Mouse (Mus musculus) midbrain, embryonic 12.5 days (tissue): Measurements from ENCODE around the gene Stk32b. TPM values are rescaled to one million over a fixed set of nuclear protein-coding genes. Genes with fewer than 3 reads are reported as not detected.

Experiments used
- ATAC-seq: fragments of 200-750 bp; cut with Nextera tagmentation; 2 replicates; pipeline ENCODE4 v1.8.0; 2017; ENCODE audit warnings: low read depth, moderate TSS enrichment, moderate library complexity; ENCODE audit not compliant: low FRiP score
- H3K27ac ChIP-seq: fragments of 300-500 bp; sonication (generic); replicated peaks from 2 replicates; pipeline ENCODE4 v1.5.1; 2016; ENCODE audit warnings: mild to moderate bottlenecking
- H3K27me3 ChIP-seq: fragments of 300-500 bp; sonication (generic); 2 replicates; pipeline ENCODE4 v1.6.1; 2016; ENCODE audit warnings: mild to moderate bottlenecking
- H3K36me3 ChIP-seq: fragments of 300-500 bp; sonication (generic); 2 replicates; pipeline ENCODE4 v1.6.1; 2016
- H3K4me1 ChIP-seq: fragments of 300-500 bp; sonication (generic); 2 replicates; pipeline ENCODE4 v1.6.1; 2016
- H3K4me2 ChIP-seq: fragments of 300-500 bp; sonication (generic); replicated peaks from 2 replicates; pipeline ENCODE4 v1.6.1; 2016; ENCODE audit warnings: mild to moderate bottlenecking, moderate library complexity
- H3K4me3 ChIP-seq: fragments of 300-500 bp; sonication (generic); 2 replicates; pipeline ENCODE4 v1.5.1; 2016; ENCODE audit warnings: mild to moderate bottlenecking
- H3K9ac ChIP-seq: fragments of 300-500 bp; sonication (generic); replicated peaks from 2 replicates; pipeline ENCODE4 v1.6.1; 2016; ENCODE audit warnings: mild to moderate bottlenecking, moderate library complexity
- H3K9me3 ChIP-seq: fragments of 300-500 bp; sonication (generic); 2 replicates; pipeline ENCODE4 v1.6.1; 2016; ENCODE audit warnings: mild to moderate bottlenecking
- WGBS: fragments of 180-500 bp; shearing (Covaris S2); methylation state at CpG from one replicate; pipeline ENCODE4 v1.1.7; 2016; 5-methylcytosine and 5-hydroxymethylcytosine counted together
- polyA plus RNA-seq: library from polyadenylated mRNA; unstranded; fragments of >200 nt; fragmentation: Nextera tagmentation; extraction: Ambion mirVana; gene quantifications from 2 replicates; pipeline ENCODE4 v1.2.1, GENCODE M21; 2016

Stk32b gene
- polyA plus RNA-seq, 1 experiment from 2014 or later = 5.9 TPM

DNA sequence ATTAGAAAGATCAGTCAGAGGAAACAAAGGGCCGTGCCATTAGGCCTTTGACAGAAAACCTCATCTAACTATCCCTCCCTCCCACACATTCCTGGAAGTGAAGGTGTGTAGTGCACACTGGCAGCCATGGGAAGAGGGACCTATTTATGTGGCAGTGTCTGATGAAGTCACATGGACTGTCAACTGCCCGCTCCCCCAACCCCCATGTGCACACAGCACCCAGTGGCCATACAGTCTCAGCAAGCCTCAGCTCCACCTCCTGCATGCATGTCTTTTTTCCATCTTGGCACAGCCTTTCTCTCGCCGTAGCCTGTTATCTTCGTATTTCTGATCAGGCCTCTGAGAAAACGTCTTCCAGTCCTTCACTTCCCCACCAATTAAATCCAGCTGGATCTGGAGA is 130.9 kb downstream of the Stk32b start:
- Histone ChIP-seq H3K9ac (no peak overlapping the region), H3K27me3 (no peaks in the 10 kb centered on the region), H3K27ac (no peak overlapping the region), H3K4me1 (no peaks in the 10 kb centered on the region), H3K36me3 (no peaks in the 10 kb centered on the region), H3K4me3 (no peak overlapping the region), H3K4me2 (no peak overlapping the region), H3K9me3 (no peaks in the 10 kb centered on the region)
- WGBS = 90% methylated on average over 6 of the region's 6 CpGs
- no peak for ATAC-seq

DNA sequence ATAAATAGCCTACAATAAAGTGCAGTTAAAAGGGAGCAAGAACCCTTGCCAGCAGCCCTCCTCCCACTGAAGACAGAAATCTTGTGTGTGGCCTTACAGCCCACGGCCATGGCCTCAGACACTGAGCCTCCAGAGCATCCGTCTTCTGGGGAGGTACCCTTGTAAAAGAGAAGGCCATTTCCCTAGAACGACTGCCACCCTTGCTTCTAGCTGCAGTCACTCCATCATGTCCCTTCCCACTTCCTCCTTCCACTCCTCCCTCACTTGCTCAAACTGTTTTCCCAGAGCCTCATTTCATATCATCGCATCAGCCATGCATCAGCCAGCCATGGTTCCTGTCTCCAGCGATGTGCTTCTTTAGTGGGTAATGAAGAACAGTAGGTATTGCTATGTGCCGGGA is 141.5 kb downstream of the Stk32b start:
- Histone ChIP-seq H3K9me3 (no peaks in the 10 kb centered on the region), H3K4me2 (no peak overlapping the region), H3K9ac (no peak overlapping the region), H3K27ac (no peak overlapping the region), H3K4me3 (no peak overlapping the region), H3K36me3 (no peaks in the 10 kb centered on the region), H3K27me3 (no peaks in the 10 kb centered on the region), H3K4me1 (no peaks in the 10 kb centered on the region)
- no peak for ATAC-seq
- 91% methylated on average over 6 of the region's 6 CpGs for WGBS

GRCm38 (mm10) chr5:37557274-37557815 is 159.6 kb downstream of the Stk32b start:
- ATAC-seq = no peak
- 68% methylated on average over 6 of the region's 6 CpGs for WGBS
- Histone ChIP-seq H3K36me3 (no peaks in the 10 kb centered on the region), H3K27ac (no peak overlapping the region), H3K9ac (no peak overlapping the region), H3K4me1 (no peaks in the 10 kb centered on the region), H3K4me2 (no peak overlapping the region), H3K4me3 (no peak overlapping the region), H3K27me3 (no peaks in the 10 kb centered on the region), H3K9me3 (no peaks in the 10 kb centered on the region)

- no peaks in the 10 kb centered on the region for H3K9me3 ChIP-seq
- no peak overlapping the region for H3K4me3 ChIP-seq
- no peaks in the 10 kb centered on the region for H3K36me3 ChIP-seq
- H3K9ac ChIP-seq = no peak overlapping the region
- ATAC-seq = no peak
- H3K4me2 ChIP-seq = no peak overlapping the region
- no peaks in the 10 kb centered on the region for H3K27me3 ChIP-seq
- H3K27ac ChIP-seq = no peak overlapping the region
- H3K4me1 ChIP-seq = no peaks in the 10 kb centered on the region
- whole genome bisulfite sequencing = 88% methylated on average over 4 of the region's 4 CpGs
These were observed 162.7 kb downstream of the Stk32b start for GRCm38 (mm10) chr5:37554231-37554630.

GRCm38 (mm10) chr5:37551649-37552048 is 165.3 kb downstream of the Stk32b start:
- Histone ChIP-seq H3K4me1 (no peaks in the 10 kb centered on the region), H3K4me3 (no peak overlapping the region), H3K27ac (no peak overlapping the region), H3K4me2 (no peak overlapping the region), H3K9me3 (no peaks in the 10 kb centered on the region), H3K36me3 (no peaks in the 10 kb centered on the region), H3K9ac (no peak overlapping the region), H3K27me3 (no peaks in the 10 kb centered on the region)
- WGBS = 86% methylated on average over 5 of the region's 5 CpGs
- no peak for ATAC-seq

- ATAC-seq = no peak
- H3K9ac ChIP-seq = no peak overlapping the region
- no peak overlapping the region for H3K27ac ChIP-seq
- no peaks in the 10 kb centered on the region for H3K36me3 ChIP-seq
- H3K4me3 ChIP-seq = no peak overlapping the region
- H3K9me3 ChIP-seq = no peaks in the 10 kb centered on the region
- 91% methylated on average over 4 of the region's 4 CpGs for WGBS
- no peaks in the 10 kb centered on the region for H3K27me3 ChIP-seq
- no peak overlapping the region for H3K4me2 ChIP-seq
- no peaks in the 10 kb centered on the region for H3K4me1 ChIP-seq
These were observed 181.2 kb downstream of the Stk32b start for GRCm38 (mm10) chr5:37535726-37536293.

- Histone ChIP-seq H3K4me3 (no peak overlapping the region), H3K27ac (no peak overlapping the region), H3K9me3 (no peaks in the 10 kb centered on the region), H3K4me1 (no peaks in the 10 kb centered on the region), H3K36me3 (no peaks in the 10 kb centered on the region), H3K27me3 (no peaks in the 10 kb centered on the region), H3K4me2 (no peak overlapping the region), H3K9ac (no peak overlapping the region)
- ATAC-seq = no peak
- 87% methylated on average over 5 of the region's 5 CpGs for WGBS
These were observed 181.7 kb downstream of the Stk32b start for GRCm38 (mm10) chr5:37535227-37535626.

- 82% methylated on average over 5 of the region's 5 CpGs for whole genome bisulfite sequencing
- no peak overlapping the region for H3K4me3 ChIP-seq
- no peak overlapping the region for H3K9ac ChIP-seq
- no peaks in the 10 kb centered on the region for H3K36me3 ChIP-seq
- H3K4me1 ChIP-seq = no peaks in the 10 kb centered on the region
- H3K27ac ChIP-seq = no peak overlapping the region
- H3K9me3 ChIP-seq = no peaks in the 10 kb centered on the region
- ATAC-seq = no peak
- H3K27me3 ChIP-seq = no peaks in the 10 kb centered on the region
- H3K4me2 ChIP-seq = no peak overlapping the region
These were observed 191.6 kb downstream of the Stk32b start for GRCm38 (mm10) chr5:37525363-37525762.

DNA sequence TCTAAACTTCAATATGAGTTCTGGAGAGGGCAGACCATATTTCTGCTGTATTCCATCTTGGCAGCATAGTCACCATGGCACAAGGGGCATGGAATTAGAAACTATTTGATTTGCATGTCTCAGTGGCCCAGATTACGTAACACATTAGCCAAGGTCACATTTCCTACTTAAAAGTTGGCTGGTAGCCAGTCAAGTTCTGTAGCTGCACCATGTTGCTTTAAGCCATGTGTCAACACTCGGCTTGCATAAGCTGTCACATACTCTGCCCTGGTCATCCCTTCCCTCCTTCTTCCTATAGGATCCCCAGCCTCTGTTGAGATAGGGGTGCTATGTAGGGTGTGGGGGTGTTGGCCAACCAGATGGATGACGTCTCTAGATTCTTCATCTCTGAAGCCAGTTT is 196.5 kb downstream of the Stk32b start:
- Histone ChIP-seq H3K4me3 (no peak overlapping the region), H3K27me3 (no peaks in the 10 kb centered on the region), H3K9me3 (no peaks in the 10 kb centered on the region), H3K36me3 (no peaks in the 10 kb centered on the region), H3K27ac (no peak overlapping the region), H3K4me2 (no peak overlapping the region), H3K4me1 (no peaks in the 10 kb centered on the region), H3K9ac (no peak overlapping the region)
- WGBS = 85% methylated on average over 3 of the region's 3 CpGs
- no peak for ATAC-seq

- 54% methylated on average over 2 of the region's 2 CpGs for WGBS
- Histone ChIP-seq H3K4me2 (no peak overlapping the region), H3K27me3 (no peaks in the 10 kb centered on the region), H3K9ac (no peak overlapping the region), H3K36me3 (no peaks in the 10 kb centered on the region), H3K4me1 (peaks cover 2% of the 10 kb centered on the region; the same call in 1 of the 2 replicates), H3K9me3 (no peaks in the 10 kb centered on the region), H3K27ac (no peak overlapping the region), H3K4me3 (no peak overlapping the region)
- no peak for ATAC-seq
These were observed 204.5 kb downstream of the Stk32b start for GRCm38 (mm10) chr5:37512479-37512878.

DNA sequence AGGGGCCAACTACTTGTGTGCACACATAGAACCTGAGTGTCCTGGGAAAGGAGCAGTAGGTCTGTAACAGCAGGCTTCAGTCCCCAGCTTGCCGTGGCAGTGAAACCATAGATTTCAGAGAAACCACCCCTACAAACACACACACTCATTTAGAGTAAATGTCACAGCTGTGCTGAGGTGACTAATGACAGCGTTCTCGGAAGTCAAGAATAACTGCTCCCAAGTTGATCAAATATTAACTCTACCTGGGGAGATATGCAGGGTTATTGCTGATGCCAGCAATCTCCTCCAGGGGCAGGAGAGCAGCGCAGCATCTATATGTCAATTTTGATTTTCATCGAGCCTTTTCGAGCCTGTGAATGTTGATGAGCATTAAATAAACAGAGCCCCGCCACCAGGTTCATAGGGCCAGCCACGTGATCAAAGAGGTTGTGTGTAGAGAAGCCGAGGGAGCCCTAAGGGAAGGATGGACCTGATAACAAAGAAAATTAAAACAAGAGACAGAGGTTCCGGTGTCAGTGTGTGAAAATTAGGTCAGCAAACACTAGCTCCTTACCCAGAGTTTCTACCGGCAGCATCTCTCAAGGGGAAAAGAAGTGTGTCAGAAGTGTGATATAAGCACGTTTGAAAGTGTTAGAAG is 210.0 kb downstream of the Stk32b start:
- no peak overlapping the region for H3K4me3 ChIP-seq
- H3K27me3 ChIP-seq = no peaks in the 10 kb centered on the region
- H3K9me3 ChIP-seq = no peaks in the 10 kb centered on the region
- H3K27ac ChIP-seq = no peak overlapping the region; the same call in 1 of the 2 replicates
- no peak overlapping the region for H3K4me2 ChIP-seq
- H3K4me1 ChIP-seq = peaks cover 2% of the 10 kb centered on the region; the same call in 1 of the 2 replicates
- no peak for ATAC-seq
- H3K36me3 ChIP-seq = no peaks in the 10 kb centered on the region
- no peak overlapping the region for H3K9ac ChIP-seq
- WGBS = 69% methylated on average over 12 of the region's 12 CpGs

DNA sequence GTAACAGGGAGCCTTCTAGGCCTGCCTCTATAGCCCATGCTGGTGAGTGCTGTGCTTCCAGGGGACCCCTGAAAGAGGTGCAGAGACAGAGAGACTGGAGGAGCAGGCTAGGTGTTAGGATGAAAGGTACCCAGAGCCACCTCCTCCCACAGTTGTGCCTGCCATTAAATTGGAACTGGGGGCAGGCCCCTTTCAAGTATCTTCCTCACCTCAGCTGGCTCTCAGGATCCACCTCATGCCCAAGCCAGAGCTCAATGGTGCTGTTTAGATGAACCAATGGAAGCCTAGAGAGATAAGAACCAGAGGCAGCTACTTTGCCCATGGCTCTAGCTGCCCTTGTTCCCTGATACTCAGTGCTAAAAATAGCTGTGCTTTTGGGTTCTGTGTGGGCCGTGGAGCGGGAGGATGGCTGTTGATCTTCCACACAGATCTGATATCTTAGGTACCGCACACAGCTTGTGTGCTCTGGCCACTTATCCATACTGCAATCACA is 221.9 kb downstream of the Stk32b start:
- Histone ChIP-seq H3K9me3 (no peaks in the 10 kb centered on the region), H3K9ac (no peak overlapping the region), H3K36me3 (no peaks in the 10 kb centered on the region), H3K27ac (no peak overlapping the region), H3K4me3 (no peak overlapping the region), H3K4me1 (no peaks in the 10 kb centered on the region), H3K27me3 (no peaks in the 10 kb centered on the region), H3K4me2 (no peak overlapping the region)
- 95% methylated on average over 3 of the region's 3 CpGs for WGBS
- ATAC-seq = no peak
